Mouse (Mus musculus): Measurements from ENCODE around the gene Stpg4. TPM values are rescaled to one million over a fixed set of nuclear protein-coding genes. Genes with fewer than 3 reads are reported as not detected.
A peak's percentile ranks its signal among the peaks of the same experiment; 100 is the strongest.

The Stpg4 gene
- total RNA-seq (2017): 1.8 TPM in 1 of 2 replicates, not detected in the other

DNA sequence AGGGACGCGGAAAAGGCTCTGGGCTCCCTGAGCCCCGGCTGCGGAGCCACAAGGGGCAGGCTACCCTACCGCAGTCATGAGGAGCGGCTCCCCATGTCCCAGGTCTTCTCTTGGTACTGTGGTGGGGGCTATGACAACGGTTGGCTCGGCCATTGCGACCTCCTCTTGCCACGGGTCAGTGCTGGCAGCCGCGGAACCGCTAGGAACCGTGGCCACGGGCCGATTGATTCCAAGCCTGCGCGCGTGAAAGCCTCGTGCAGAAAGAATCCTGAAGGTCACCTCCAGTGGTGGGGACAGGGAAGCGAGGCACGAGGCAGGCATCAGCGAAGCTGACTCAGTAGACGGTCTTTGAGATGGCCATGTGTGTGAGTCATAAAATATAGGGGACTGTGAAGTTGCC, at the start of gene Stpg4:
Gene Stpg4 (minus strand): TSS at position 231 of the 400 bp plus-strand sequence.
- ATAC-seq (replicated peaks in 1 of 2; ENCODE audit: insufficient read depth in 1 of 2, low FRiP score in 2 of 2, low TSS enrichment in 1 of 2, low read depth in 1 of 2, poor library complexity in 2 of 2, severe bottlenecking in 2 of 2): no peak

DNA sequence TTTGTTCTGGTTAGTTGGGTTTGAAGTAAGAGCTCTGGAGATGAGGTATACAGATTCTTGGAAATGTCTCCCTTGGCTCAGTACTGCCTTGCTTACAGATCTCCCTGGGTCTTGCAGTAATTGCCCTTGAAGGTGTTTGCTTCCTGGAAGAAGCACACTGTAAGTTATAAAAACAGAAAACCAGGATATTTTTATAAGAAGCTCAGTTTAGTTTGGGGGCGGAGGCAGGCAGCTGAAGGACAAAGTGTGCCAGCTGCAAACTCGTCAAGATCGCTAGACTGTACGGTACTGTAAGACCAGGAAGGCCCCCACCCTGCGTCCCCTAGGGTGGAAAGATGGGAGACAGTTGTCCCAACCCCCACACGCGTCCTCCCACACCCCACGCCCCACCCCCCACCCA, 47.8 kb upstream of the Stpg4 start:
- no peak for ATAC-seq (replicated peaks in 1 of 2; ENCODE audit: insufficient read depth in 1 of 2, low FRiP score in 2 of 2, low TSS enrichment in 1 of 2, low read depth in 1 of 2, poor library complexity in 2 of 2, severe bottlenecking in 2 of 2)

GRCm38 (mm10) chr17:87474501-87474795, 46.9 kb upstream of the Stpg4 start:
- ATAC-seq (replicated peaks in 1 of 2; ENCODE audit: insufficient read depth in 1 of 2, low FRiP score in 2 of 2, low TSS enrichment in 1 of 2, low read depth in 1 of 2, poor library complexity in 2 of 2, severe bottlenecking in 2 of 2): no peak

DNA sequence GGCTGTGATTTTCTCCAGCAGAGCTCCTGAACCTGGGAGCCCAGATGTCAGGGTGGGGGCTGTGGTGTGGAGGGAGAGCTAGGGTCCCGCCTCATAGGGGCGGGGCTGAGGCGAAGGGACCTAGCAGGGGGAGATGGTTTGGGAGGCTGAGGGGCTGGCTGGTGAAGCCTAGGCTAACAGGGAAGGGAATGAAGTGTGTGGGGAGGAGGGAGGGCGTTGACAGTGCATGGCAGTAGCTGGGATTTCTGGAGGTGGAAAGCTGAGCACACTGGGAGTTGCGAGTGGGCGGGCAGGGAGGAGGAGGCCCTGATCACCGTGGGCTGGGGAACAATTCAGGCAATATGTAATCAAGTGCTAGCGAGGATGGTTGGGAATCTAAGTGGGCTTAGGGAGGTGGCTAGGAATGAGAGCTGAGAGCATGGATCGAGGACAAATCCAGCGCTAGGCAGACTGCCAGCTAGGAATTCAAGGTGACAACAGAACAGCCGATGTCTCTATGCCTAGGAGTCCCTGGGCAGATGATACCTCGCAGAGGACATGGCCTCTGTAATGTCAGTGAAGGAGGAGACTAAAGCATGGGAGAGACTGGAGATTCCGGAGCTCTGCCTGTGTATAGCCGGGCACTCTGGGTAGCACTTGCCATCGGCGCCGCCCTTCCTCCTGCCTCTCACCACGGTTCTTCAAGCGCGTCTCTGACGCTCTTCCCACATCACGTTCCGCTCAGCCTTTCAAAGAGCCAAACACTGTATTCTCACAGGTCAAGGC, 46.4 kb upstream of the Stpg4 start:
- peak; percentile 57 to 61 for ATAC-seq (replicated peaks in 1 of 2; ENCODE audit: insufficient read depth in 1 of 2, low FRiP score in 2 of 2, low TSS enrichment in 1 of 2, low read depth in 1 of 2, poor library complexity in 2 of 2, severe bottlenecking in 2 of 2)

- 0 out of 4 replicates have a peak, but pooled peaks of 1 of the 2 experiments have one; percentile 19 for ATAC-seq (replicated peaks in 1 of 2; ENCODE audit: insufficient read depth in 1 of 2, low FRiP score in 2 of 2, low TSS enrichment in 1 of 2, low read depth in 1 of 2, poor library complexity in 2 of 2, severe bottlenecking in 2 of 2)
Observed at GRCm38 (mm10) chr17:87473441-87473735, 45.8 kb upstream of the Stpg4 start.

- no peak for ATAC-seq (replicated peaks in 1 of 2; ENCODE audit: insufficient read depth in 1 of 2, low FRiP score in 2 of 2, low TSS enrichment in 1 of 2, low read depth in 1 of 2, poor library complexity in 2 of 2, severe bottlenecking in 2 of 2)
Observed at GRCm38 (mm10) chr17:87472879-87473278, 45.3 kb upstream of the Stpg4 start.

GRCm38 (mm10) chr17:87471661-87472060, 44.1 kb upstream of the Stpg4 start:
- ATAC-seq (replicated peaks in 1 of 2; ENCODE audit: insufficient read depth in 1 of 2, low FRiP score in 2 of 2, low TSS enrichment in 1 of 2, low read depth in 1 of 2, poor library complexity in 2 of 2, severe bottlenecking in 2 of 2): no peak

DNA sequence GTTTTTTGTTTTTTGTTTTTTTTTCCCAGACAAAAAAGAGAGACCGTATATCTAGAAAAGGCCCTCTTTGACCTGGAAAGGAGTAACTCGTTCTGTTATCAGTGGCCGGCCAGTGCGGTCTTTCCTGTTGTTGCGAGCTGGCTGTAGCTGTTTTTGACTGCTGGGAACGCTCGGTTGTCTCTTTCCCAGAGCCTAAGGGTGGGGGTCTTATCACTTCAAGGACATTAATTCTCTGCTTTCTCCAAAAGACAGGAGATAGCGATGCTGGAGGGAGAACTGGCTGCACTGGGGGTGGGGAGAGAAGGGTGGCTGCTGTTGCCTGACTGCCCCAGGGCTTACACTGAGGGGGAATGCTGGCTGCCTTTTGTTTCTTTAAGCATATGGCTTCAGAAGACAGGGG, 43.3 kb upstream of the Stpg4 start:
- no peak for ATAC-seq (replicated peaks in 1 of 2; ENCODE audit: insufficient read depth in 1 of 2, low FRiP score in 2 of 2, low TSS enrichment in 1 of 2, low read depth in 1 of 2, poor library complexity in 2 of 2, severe bottlenecking in 2 of 2)

GRCm38 (mm10) chr17:87470282-87470681, 42.7 kb upstream of the Stpg4 start:
- no peak for ATAC-seq (replicated peaks in 1 of 2; ENCODE audit: insufficient read depth in 1 of 2, low FRiP score in 2 of 2, low TSS enrichment in 1 of 2, low read depth in 1 of 2, poor library complexity in 2 of 2, severe bottlenecking in 2 of 2)

GRCm38 (mm10) chr17:87469428-87469827, 41.9 kb upstream of the Stpg4 start:
- ATAC-seq (replicated peaks in 1 of 2; ENCODE audit: insufficient read depth in 1 of 2, low FRiP score in 2 of 2, low TSS enrichment in 1 of 2, low read depth in 1 of 2, poor library complexity in 2 of 2, severe bottlenecking in 2 of 2): no peak

DNA sequence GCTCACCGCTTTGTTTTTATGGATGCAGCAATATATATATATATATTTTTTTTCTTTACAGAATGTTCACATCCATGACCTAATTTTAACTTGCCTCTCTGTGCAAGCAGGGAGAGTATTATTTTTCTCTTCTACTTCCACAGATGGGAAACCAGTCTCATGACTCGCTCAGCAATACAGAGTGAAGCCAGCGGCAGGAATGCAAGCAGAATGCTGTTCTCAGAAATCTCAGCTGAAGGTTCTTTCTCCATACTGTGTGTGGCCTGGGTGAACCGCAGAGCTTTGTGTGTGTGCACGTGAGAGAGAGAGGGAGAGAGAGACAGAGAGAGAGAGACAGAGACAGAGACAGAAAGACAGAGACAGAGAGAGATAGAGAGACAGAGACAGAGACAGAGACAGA, 41.1 kb upstream of the Stpg4 start:
- ATAC-seq (replicated peaks in 1 of 2; ENCODE audit: insufficient read depth in 1 of 2, low FRiP score in 2 of 2, low TSS enrichment in 1 of 2, low read depth in 1 of 2, poor library complexity in 2 of 2, severe bottlenecking in 2 of 2): no peak

DNA sequence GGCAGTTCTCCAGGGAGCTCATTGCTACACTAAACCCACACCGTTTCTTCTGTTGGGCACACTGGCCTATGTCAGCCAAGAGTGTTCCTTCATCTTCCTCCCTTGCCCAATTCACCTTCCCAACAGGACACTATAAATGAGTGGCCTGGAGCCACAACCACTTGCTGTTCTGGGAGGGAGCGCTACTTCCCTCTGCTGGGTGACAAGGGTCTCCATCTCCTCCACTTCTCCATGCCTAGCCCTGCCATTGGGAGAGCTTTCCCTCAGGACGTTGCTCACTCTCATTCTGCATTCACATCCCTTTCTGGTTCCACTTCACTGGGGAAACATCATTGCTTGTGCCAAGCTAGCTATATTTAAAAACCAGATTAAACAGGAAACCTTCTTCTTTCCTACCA, 34.0 kb upstream of the Stpg4 start:
- ATAC-seq (replicated peaks in 1 of 2; ENCODE audit: insufficient read depth in 1 of 2, low FRiP score in 2 of 2, low TSS enrichment in 1 of 2, low read depth in 1 of 2, poor library complexity in 2 of 2, severe bottlenecking in 2 of 2): 0 out of 4 replicates have a peak, but pooled peaks of 1 of the 2 experiments have one; percentile 9

DNA sequence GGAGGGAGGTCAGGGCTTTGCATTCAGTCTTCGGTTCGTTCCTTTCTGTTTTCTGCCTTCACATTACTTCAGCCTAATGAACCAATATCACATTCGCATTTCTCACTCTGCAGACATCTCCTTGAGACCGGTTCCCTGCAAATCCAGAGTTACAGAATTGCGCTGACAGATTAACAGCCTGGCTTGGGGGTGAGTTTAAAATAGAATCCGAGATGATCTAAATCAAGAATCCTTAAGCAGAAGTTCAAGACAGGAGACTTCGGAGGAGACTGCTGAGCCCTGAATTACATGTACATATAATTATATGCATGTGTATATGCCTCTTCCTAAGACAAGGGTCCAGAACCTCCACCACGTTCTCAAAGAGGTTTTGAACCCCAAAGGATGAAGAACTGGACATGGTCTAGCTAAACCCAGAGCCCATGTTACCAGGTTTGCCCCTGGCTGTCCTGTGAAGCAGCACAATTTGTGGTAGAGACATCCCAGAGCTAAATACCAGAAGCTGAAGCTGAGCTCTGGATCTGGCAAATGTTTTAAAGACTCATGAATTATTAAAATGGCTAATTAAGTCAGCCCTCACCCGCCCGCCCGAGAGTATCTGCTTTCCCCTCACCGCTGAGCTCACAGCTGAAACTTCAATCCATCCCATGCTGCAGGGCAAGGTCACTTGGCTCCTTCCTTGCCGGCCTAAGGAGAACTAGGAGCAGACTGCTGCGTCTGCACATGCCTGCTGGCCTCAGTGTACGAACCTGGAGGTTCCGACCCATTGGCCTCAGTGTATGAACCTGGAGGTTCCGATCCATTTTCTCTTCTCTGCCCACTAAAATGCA, 33.3 kb upstream of the Stpg4 start:
- no peak for ATAC-seq (replicated peaks in 1 of 2; ENCODE audit: insufficient read depth in 1 of 2, low FRiP score in 2 of 2, low TSS enrichment in 1 of 2, low read depth in 1 of 2, poor library complexity in 2 of 2, severe bottlenecking in 2 of 2)

DNA sequence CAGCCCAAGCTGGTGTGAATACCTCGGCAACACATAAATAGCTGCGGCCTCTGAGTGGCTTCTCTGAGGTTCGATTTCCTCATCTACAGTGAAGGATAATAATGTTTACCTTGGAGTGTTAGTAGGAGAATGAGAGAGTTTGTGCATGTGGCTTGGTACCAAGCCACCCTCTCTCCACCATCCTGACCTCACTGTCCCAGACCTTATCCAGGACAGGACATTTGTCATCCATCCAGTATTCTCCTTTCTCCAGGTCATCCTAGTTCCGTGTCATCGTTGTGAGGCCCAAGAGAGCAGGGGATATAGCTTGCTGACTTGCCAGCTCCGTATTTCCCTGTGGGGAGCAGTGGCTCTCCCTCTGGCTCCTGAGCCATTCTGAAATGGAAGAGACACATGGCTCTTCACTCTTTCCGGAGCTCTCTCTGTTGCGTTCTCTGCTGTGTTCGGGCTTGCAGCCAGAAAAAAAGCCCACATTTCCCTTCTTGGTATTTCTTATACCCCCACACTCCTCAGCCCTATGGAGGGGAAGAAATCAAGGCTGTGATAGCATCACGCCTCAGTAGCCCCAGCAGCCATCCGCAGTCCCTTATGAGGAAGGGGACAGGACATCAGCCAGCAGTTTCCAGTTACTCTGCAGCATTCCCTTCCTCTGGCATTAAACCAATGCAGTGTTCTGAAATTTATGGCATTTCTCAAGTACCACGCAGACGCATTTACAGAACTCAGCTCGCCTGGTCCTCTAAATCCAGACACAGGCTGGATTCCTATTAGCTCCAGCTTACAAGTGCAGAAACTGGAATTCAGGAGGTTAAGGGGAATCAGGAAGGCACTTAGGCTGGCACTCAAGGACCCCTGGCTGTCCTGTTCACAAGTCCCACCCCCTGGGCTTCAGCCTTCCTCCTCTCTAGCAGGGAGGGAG, 32.5 kb upstream of the Stpg4 start:
- ATAC-seq (replicated peaks in 1 of 2; ENCODE audit: insufficient read depth in 1 of 2, low FRiP score in 2 of 2, low TSS enrichment in 1 of 2, low read depth in 1 of 2, poor library complexity in 2 of 2, severe bottlenecking in 2 of 2): peak; percentile 24 to 38; a peak in 3 of 4 replicates

GRCm38 (mm10) chr17:87458911-87459749, 31.6 kb upstream of the Stpg4 start:
- peak; percentile 40 to 70 for ATAC-seq (replicated peaks in 1 of 2; ENCODE audit: insufficient read depth in 1 of 2, low FRiP score in 2 of 2, low TSS enrichment in 1 of 2, low read depth in 1 of 2, poor library complexity in 2 of 2, severe bottlenecking in 2 of 2)

DNA sequence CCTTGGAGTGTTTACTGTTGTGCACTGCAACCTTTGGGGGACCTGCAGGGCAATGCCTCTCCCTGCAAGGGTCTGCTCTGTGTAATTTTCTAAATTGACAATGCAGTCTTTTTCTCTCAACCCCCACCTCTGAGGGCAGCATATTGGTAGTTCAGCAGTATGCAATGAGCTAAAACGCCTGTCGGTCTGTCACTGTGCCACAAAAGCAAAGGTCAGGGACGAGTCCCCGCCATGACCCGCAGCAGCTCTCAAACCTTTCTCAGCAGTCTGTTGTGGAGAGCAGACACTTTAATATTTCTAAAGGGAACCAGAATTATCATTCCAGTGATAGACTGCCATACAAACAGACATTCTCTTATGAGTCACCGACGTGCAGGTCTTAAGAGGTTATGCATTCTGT, 30.4 kb upstream of the Stpg4 start:
- ATAC-seq (replicated peaks in 1 of 2; ENCODE audit: insufficient read depth in 1 of 2, low FRiP score in 2 of 2, low TSS enrichment in 1 of 2, low read depth in 1 of 2, poor library complexity in 2 of 2, severe bottlenecking in 2 of 2): no peak

- no peak for ATAC-seq (replicated peaks in 1 of 2; ENCODE audit: insufficient read depth in 1 of 2, low FRiP score in 2 of 2, low TSS enrichment in 1 of 2, low read depth in 1 of 2, poor library complexity in 2 of 2, severe bottlenecking in 2 of 2)
Observed at GRCm38 (mm10) chr17:87454121-87454520, 26.6 kb upstream of the Stpg4 start.
